Mouse (Mus musculus) right cerebral cortex, postnatal 25 days (tissue): ENCODE results near the gene Ryk.
A peak's percentile ranks its signal among the peaks of the same experiment; 100 is the strongest.

Source experiments
- DNase-seq: peaks from one replicate; pipeline ENCODE4 v3.0.0; 2022

Gene Ryk

GRCm38 (mm10) chr9:102859399-102859798 is 24.7 kb downstream of the Ryk start:
- DNase-seq = no peak

GRCm38 (mm10) chr9:102859963-102860362 is 25.2 kb downstream of the Ryk start:
- no peak for DNase-seq

GRCm38 (mm10) chr9:102860802-102861469 is 26.2 kb downstream of the Ryk start:
- no peak for DNase-seq

GRCm38 (mm10) chr9:102861789-102862188 is 27.1 kb downstream of the Ryk start:
- DNase-seq = no peak

- DNase-seq = no peak
Measured at GRCm38 (mm10) chr9:102862260-102862659, 27.5 kb downstream of the Ryk start.

- DNase-seq = peak; percentile 81
Measured at GRCm38 (mm10) chr9:102863876-102864545, 29.3 kb downstream of the Ryk start.

GRCm38 (mm10) chr9:102864931-102865330 is 30.2 kb downstream of the Ryk start:
- DNase-seq = no peak

- DNase-seq = no peak
Measured at GRCm38 (mm10) chr9:102865946-102866737, 31.4 kb downstream of the Ryk start.

GRCm38 (mm10) chr9:102866893-102867292 is 32.2 kb downstream of the Ryk start:
- peak; percentile 56 for DNase-seq

- no peak for DNase-seq
Measured at GRCm38 (mm10) chr9:102867516-102867915, 32.8 kb downstream of the Ryk start.

GRCm38 (mm10) chr9:102868451-102868850 is 33.7 kb downstream of the Ryk start:
- DNase-seq = no peak

- DNase-seq = no peak
Measured at GRCm38 (mm10) chr9:102876054-102876690, 41.5 kb downstream of the Ryk start.

GRCm38 (mm10) chr9:102877916-102878315 is 43.2 kb downstream of the Ryk start:
- no peak for DNase-seq

GRCm38 (mm10) chr9:102879545-102879944 is 44.8 kb downstream of the Ryk start:
- DNase-seq = peak; percentile 13

- no peak for DNase-seq
Measured at GRCm38 (mm10) chr9:102884703-102885102, 50.0 kb downstream of the Ryk start.

- DNase-seq = no peak
Measured at GRCm38 (mm10) chr9:102890166-102890565, 55.4 kb downstream of the Ryk start.

GRCm38 (mm10) chr9:102892480-102893355 is 58.0 kb downstream of the Ryk start:
- DNase-seq = no peak

- DNase-seq = no peak
Measured at GRCm38 (mm10) chr9:102893356-102893870, 58.7 kb downstream of the Ryk start.

GRCm38 (mm10) chr9:102899916-102900315 is 65.2 kb downstream of the Ryk start:
- DNase-seq = no peak

GRCm38 (mm10) chr9:102902308-102902707 is 67.6 kb downstream of the Ryk start:
- no peak for DNase-seq

- no peak for DNase-seq
Measured at GRCm38 (mm10) chr9:102904952-102905351, 70.2 kb downstream of the Ryk start.

- no peak for DNase-seq
Measured at GRCm38 (mm10) chr9:102906781-102907180, 72.1 kb downstream of the Ryk start.
